Mouse (Mus musculus): ENCODE data around the gene St6gal1.
A peak's percentile ranks its signal among the peaks of the same experiment; 100 is the strongest.

The St6gal1 gene

DNA sequence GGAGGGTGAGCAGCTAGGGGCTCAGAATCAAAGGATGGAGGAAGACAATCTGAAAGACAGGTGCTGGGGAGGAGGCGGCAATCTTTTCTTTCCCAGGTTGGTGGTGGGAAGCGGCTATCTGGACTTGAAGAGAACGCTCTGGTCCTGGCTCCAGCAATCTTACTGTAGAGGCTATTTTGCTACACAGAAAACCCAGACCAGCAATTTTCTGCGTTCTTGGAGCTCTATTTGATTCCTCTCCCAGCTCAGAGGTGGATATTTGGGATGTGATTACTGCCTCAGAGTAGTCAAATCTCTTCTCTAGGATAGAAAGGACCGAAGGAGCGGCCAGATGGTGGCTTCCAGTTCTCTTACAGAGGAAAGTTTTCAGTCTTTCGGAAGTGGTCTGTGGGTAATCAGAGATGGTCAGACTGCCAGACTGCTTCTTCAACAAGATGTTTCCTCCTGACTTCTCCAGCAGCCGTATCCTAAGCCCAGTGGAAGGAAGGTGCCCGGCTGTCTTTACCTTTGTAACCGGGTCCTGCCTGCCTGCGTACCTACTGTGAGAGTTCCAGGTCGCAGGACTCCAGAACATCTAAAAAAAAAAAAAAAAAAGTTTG is 570 bp upstream of the St6gal1 start:
- DNase-seq = no peak

DNA sequence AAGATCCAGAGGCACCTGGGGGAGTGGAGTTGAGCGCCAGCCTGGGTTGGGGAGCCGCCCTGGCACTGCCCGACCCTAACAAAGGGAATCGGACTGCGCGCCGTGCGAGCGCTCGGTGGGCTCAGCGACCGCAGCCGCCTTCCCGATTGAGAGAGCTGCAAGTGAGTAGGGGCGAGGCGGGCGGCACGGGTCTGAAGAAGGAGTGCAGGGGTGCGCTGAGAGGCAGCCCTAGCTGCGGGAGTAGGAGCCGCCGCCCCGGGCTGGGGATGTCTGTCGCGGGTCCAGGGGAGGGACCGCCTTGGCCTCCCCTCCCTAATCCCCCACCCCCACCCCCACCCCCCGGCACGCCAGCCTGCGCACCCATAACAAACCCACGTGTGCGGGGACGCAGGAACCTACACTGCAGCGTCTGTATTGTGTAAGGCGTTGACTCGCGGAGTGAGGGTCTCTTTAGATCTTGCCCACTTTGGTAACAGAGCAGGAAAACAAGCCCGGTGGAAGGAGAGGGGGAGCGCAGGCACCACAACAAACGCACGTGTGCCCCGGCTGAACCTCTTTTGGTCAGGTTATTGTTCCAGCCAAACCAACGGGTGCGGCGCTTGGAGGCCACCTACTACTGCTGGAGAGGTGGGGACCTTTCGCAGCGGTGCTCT is 655 bp downstream of the St6gal1 start:
- DNase-seq = peak; percentile 97

DNA sequence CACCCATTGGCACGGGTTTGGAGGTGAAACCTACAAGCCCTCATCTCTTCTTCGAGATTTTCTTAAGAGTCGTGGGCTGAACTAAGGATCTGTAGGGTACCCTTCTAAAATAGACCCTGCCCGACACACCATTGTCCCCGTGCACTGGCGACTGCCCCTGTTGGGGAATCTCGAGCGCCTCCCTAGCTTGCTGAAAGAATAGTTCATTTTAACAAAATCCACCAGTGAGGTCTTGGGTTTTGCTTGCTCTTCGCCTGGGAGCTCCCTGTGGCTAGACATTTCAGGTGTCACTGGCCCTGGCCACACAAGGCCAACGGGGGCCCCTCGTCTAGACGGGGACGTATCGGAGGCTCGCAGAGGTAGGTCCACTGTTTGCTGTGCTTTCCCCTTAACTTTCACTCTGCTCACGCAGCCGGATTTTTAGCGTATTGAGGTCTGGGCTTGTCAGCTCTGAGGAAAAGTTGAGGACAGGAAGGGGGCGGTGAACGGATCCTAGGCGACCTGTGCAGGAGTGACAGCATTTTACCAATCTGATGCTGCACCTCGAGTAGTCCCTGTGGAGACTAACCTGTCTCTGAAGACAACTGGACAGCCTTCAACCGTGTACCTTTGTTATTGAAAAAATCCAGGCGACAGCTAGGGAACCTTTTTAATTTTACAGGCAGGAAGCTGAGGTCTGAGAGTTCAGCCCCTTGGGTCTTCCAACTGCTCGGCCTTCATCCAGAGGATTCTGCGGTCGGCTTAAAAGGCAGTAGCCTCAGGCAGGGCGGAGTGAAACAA is 1.5 kb downstream of the St6gal1 start:
- peak; percentile 96 for DNase-seq

DNA sequence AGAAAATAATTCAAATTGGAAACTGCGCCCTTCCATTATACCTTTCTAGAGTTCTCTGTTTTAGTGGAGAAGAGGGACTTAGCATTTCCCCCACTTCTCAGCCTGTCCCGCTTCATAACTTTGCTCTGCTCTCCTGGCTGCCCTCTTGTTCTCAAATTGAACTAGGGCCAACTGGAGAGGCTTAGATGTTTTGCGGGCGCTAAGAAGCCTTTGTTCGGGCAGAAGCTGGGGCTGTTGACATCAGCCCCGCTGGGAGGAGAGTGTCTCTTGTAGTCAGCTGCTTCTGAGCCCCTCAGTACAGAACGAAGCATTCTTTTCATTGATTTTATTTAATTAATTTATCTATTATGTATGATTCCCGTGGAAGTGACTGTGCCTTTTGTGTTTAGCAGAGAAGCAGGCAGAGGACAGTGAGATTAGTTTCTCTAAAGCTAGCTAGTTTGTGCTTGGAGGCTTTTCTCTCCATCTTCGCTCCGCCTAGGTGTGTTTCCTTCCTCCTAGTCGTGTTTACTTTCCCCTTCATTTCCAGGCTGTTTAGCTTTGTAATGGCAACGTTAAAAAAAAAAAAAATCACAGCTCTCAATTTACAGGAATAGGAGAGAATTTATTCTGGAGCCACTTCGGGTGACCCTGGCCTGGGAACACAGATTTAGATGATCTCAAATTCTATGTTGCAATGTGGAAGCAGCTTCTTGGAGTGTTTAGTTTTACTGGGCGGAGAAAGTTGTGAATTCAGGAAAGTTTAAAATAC is 2.2 kb downstream of the St6gal1 start:
- DNase-seq = peak; percentile 94

DNA sequence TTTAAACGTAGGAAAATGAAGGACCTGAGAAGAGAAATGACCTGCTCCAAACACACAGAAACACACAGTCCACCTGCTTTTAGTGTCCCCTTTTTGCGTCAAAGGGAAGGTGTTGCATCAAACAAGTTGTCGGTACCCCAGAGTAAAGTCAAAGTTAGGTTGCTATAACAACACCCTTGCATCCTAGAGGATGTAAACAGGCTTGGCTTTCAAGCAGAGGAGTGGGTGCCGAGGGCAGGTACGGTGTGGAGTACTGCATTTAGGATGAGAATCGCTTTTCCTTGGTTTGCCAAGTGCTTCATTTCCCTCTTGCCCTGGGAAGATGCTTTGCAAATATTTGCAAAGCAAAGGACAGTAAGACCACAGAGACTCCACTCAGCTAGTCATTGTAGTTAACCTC is 3.3 kb downstream of the St6gal1 start:
- no peak for DNase-seq

DNA sequence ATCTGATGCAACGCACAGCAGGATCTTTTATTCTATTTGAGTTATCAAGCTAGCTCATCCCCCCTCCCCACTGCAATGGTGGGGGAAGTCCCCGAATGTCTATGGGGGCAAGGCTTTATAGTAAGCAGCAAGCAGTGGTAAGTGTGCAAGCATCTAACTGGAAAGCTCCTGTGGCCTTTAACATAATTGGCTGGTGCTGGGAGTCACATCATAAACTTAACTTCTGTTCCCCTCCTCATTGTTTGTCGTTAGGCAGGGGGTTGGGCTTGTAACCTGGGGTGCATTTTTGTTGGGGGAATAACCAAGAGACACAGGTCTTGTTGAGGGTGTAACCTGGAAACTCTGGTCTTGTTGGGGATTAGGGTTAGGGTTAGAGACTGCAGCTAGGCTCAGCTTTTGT is 3.9 kb downstream of the St6gal1 start:
- DNase-seq = no peak

DNA sequence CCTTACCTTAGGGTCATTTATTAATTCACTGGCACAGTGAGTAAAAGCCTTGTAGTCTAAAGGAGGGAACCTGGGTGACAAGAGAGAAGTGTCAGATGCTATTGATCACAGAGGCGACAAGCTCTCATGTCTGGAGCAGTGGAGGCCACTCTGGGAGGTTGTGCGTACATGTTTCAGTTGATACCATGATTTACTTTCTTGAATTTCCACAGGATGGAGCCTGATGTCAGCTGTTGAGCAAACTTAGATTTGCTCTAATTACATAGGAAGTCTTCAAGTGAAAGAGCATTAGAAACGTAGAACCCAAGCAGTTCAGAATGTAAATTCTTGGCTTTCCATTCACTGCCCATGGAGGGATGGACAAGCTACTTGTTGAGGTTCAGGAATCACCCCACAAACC is 5.4 kb downstream of the St6gal1 start:
- DNase-seq = no peak

DNA sequence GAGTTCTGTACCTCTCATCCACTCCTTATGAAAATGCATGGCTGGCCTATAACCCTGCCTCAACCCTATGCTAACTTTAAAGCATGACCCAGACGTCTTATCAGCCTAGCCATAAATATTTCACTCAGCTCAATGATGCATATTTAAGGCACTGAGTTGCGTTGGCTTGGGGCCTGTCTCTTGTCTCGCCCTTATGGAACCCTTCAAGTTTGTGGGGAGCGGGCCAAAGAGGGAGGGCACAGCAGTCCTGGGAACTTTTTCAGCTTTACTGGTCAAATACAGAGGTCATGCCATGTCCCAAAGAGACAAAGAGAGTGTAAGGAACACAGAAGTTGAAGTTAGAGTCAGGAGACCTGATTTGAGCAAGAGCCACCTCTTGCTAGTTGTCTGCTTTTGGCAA is 6.6 kb downstream of the St6gal1 start:
- peak; percentile 92 for DNase-seq

DNA sequence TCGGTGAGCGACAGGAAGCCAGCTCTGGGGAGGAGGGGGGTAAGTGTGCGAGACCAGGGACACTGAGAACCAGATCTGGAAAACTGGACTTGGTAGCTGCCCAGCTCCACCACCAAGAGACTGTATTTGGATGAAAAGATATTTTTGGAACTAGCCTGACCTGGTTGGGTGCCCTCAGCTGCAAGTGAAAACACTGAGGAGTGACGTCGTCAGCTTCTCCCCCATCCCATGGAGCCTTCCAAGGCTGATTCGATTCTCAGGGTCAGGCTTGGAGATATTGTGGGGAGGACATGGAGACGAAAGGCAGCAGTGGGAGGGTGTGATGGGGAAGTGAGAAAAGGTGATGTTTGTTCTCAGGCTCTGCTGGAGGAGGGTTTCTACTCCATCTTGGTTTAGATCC is 8.2 kb downstream of the St6gal1 start:
- DNase-seq = peak; percentile 94

DNA sequence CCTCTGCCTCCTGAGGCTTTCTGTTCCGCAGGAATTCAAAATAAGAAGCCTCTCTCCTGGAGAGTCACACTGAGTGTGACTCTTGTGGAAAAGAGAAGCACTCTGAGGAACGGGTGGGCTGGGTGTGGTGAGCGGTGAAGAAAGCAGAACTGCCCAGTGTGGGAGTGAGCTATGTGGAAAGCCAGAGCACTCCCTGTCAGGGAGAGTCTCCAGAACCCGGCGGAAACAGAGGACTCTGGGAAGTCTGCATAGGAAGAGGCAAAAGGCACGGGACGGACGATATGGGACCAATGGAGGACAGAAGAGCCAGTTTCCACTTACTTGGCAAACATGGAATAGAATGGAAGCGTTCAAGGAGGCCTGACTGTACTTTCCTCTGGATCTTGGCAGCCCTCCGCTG is 9.0 kb downstream of the St6gal1 start:
- peak; percentile 98 for DNase-seq

DNA sequence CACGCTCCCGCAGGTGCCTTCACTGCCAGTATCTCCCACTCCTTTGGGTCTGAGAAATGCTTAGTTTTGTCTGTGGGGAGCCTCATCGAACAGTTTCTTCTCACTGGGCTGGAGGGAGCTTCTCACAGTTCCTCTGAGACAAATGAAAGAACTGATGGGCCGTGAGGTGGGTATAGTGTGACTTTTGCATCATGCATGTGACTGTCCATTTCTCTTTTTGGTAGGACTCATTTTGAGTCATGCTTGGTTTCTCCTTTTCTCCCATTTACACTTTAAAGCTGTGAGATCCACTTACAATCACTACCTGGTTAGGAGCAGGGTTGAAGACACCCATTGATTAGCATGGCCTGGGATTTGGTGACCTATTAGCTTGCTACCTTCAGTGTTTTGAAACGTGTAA is 10.0 kb downstream of the St6gal1 start:
- no peak for DNase-seq

DNA sequence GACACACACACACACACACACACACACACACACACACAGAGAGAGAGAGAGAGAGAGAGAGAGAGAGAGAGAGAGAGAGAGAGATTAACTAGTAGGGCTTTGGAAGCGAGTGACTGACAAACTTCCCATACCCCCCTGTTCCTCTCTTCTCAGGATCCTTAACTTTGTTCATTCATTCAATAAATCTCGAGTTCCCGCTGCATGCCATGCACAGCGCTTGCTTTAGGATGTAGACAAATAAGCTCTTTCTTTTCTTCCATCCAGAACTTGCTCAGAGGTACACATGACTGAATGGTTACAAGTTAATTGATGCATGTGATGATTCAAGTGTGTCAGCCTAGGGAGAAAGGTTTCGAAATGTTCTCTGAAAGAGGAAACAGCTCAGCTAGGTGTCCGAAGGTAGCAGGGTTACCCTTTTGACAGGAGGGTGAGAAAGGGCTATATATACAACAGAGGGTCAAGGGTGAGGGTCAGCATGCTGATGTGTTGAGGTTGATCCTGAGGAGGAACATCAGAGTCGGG is 10.7 kb downstream of the St6gal1 start:
- DNase-seq = no peak

DNA sequence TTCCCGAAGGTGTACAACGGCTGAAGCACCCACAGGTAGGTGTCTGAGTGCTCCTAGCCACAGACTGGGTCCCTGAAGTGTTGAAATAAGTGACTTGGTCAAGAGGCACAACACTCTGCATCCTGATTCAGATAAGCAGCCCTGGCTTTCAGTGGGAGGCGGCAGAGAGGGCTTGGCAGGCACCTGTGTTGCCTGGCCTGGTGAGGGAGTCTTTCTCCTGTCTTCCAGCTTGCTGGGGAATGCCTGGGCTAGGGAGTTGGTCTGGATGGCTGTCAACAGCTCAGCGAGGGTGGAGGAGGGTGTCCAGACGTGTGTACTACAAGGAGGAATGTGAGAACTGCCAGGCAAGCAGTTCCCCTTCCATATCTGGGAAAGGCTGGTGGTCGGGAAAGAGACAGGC is 15.0 kb downstream of the St6gal1 start:
- peak; percentile 97 for DNase-seq

DNA sequence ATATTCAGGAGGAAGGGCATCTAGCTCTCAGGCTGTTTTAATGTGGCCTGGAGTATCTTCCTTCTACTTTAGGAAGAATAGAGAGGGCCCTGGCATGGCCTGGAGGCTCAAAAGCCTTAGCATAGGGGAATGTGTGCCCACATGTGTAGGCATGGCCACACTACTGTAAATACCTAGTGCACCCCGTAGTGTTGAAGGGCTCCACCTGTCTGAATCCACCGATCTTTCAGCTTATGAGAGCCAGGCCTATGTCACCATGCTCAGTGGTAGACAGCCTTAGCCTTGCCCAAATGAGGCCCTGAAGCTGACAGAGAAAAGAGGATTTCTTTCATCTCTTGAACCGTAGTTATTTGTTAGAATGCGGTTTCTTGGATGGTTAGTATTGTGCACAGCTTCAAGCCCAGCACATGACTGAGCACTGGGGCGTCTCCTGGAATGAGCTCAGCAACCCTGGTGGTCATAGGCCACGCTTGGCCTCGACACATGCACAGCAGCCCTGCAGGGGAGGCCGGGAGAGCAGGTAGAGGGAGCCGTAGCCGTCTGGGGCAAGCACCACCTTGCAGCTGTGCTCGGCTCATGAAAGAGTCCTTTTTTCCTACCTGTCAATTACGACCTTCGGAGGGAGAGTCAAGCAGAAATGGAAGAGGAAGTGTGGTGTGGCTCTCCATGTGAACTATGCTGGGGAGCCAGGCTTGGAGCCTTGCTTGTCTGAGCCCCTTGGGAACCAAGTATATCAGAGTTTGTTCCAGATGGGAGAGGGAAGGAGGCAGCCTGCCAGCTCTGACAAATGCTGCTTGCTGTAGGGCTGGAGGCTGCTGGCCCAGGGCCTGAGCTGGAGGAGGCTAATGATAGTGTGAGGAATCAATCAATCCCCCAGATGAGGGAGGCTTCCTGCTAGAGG is 15.8 kb downstream of the St6gal1 start:
- peak; percentile 99 for DNase-seq

DNA sequence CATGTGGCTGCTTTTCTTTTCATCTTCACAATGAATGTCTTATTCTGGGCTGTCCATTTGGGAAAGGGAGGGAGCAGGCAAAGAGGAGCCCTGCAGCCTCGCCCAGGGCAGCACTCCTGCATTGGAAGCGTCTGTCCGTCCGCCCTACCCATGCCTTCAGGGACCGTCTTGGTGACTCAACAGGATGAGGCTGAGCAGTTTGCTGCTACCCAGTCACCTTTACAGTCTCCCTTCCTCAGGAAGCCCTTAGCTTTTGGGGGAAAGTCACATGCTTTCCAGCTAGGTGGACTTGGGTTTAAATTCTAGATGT is 16.4 kb downstream of the St6gal1 start:
- no peak for DNase-seq

DNA sequence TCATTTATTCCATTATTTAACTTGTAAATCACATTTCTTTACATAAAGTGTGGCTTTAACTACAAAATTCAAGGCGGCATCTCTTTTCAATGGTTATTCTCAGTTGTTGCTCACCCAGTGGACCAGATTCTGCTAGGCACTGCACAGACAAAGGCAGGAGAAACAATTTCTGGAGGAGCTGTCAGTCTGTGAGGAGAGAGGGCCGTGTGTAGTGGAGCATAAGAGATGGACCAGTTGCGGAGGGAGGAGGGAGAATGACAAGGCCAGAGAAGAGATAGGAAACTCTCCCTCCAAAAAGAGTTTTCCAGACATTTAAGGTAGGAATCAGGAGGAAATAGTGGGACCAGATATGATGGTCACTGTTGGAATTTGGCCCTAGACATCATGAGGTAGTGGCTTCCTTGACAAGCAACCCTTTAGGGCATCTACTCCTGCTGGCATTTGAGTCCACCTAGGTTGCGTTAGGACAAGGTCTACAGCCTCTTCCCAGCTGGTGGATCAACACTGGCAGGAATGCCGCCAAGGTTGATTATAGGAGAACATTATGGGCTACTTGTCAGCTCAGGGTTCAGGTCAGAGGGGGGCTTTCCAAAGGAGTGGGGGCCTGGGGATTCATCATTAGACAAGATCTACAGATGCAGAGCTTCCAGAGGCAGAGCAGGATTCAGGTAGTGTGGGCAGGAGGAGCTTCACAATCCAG is 19.3 kb downstream of the St6gal1 start:
- no peak for DNase-seq

DNA sequence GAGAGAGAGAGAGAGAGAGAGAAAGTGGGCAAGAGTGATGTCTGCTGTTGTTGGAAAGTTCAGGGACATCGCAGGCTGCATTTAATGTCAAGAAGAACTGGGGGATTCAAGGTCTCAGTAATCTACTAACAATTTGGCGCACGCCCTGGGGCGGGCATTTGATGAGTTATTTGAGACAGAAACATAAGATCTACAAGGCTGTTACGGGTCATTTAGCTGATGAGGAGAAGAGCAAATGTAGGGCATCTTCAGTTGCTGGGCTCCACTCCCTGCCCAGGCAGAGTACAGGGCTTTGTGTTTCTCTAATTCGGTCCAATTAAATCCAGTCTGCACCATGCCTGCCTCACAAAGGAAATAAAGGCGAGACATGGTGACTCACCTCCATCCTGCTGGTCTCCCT is 19.9 kb downstream of the St6gal1 start:
- DNase-seq = no peak

DNA sequence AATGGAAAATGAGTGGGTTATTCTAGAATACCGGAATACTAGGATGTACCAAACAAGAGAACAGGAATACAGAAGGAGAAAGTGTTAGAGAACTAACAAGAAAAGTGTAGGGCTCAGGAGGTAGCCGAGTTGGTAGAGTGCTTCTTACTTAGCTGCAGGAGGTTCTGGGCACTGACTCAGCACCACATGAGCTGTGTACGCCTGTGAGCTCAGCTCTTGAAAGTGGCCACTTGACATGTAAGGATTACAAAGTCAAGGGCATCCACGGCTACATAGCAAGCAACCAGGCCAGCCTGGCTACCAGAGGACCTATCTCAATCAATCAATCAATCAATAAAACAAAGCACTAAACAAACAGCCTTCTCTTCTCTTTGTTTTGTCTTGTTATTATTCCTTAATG is 24.7 kb downstream of the St6gal1 start:
- DNase-seq = peak; percentile 94

DNA sequence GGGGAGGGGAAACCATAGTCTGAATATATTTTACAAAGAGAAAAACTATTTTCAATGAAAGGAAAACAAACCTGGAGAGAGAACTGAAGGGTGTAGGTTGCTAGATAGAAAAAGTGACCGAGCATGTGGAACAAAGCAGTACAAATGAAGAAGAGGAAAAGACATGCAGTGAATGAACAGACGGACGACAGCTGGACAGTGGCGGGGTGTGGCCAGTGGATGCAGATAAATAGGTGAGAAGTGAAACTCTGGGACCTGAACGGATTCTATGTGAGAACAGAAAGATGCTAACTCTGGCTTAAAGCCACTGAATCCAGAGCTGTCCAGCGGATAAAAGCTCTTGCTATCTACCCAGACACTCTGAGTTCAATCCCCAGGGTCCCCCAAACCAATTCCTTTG is 25.2 kb downstream of the St6gal1 start:
- no peak for DNase-seq

DNA sequence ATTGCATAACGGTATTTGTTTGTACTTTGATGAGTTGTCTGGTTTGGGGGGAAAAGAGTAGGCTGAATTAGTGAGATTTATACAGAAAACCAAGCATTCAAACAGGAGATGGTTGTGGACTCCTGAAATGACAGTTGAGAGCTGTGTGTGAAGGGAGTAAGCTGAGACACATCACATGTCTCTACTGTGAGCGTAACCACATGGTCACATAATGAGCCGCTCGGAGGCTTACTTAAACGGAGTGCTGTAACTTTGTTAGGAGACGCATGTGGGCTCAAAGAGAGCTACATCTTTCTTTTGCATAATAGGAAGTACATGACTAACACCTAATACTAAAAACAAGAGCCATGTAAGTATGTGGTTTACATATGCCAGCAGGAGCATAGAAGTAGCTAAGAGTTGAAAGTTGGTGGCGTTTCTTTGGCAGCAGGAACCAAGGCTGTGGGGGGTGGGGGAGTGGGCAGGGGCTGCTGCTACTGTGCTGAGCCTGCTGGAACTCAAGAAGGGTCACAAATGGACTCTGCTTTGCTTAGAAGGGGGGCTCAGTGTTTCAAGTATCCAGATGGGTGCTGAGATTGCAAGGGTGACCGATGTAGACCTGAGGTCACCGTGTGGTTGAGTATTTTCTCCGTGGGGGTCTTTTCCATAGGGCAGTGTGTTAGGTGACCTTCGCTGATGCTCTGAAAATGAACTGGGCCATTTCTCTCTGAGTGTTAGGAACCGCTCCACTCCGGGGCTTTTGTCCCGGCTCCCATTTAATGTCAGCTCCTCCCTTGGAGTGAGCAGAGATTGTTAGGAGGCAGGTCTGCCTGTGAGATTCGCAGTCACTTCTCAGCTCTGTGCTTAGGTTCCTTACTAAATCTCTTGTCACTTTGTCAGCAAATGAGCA is 26.3 kb downstream of the St6gal1 start:
- DNase-seq = peak; percentile 77

DNA sequence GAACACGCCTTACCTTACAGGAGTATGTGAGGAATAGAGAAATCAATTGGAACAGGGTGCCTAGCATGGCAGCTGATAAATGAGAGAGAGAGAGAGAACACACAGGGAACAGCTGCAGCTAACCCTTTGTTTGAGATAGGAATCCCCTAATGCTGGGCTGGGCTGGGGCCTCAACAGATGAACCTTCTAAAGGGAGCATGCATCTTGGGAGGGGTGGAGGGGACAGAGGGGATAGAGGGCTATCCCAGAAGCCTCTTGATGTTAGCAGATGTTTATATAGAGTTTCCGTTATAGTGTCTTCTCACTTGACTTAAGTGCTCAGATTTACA is 26.9 kb downstream of the St6gal1 start:
- DNase-seq = no peak

Measured in heart, adult 11 months (tissue).